9 mouse cellular contexts compared by ENCODE assay signal in genomic region chr2:164744987-164745386, GRCm38 (mm10). TPM values are rescaled to one million over a fixed set of nuclear protein-coding genes. Genes with fewer than 3 reads are reported as not detected.
A peak's percentile ranks its signal among the peaks of the same experiment; 100 is the strongest.
DNase-seq lines count a peak whose midpoint lies in the region; ATAC-seq lines count a peak whose summit lies in the region.
"Had no signal": no experiment of that assay in that cellular context is flagged by ENCODE, and none has a peak within 500 bp of the region (broad histone marks: within the 10 kb centered on the region; RNA-seq: fewer than 3 reads in every experiment).

No protein-coding gene starts in this region.

- no peak for DNase-seq in lung, postnatal 4 days
- no peak for DNase-seq in forebrain, embryonic 10.5 days (ENCODE audit: extremely low spot score, low spot score)
- no peak for DNase-seq in Muller cell, postnatal 12 days (ENCODE audit: inconsistent ontology term)
- DNase-seq in layer of hippocampus, postnatal 10 days (ENCODE audit: low spot score in 2 of 2) = no peak

- peak overlapping the region; percentile 88; the same call in 1 of the 2 replicates for H3K9ac ChIP-seq in lung, embryonic 15.5 days
- peak overlapping the region; percentile 91; the same call in 1 of the 2 replicates for H3K9ac ChIP-seq in limb, embryonic 12.5 days (replicated peaks)
- peak overlapping the region; percentile 98 for H3K9ac ChIP-seq in neural tube, embryonic 15.5 days (replicated peaks)

- H3K27ac ChIP-seq in lung, embryonic 15.5 days = no peak overlapping the region
- no peak overlapping the region for H3K27ac ChIP-seq in forebrain, embryonic 10.5 days
- no peak overlapping the region for H3K27ac ChIP-seq in limb, embryonic 12.5 days
- no peak overlapping the region for H3K27ac ChIP-seq in neural tube, embryonic 15.5 days (replicated peaks)

- WGBS in lung, embryonic 15.5 days = 65% methylated on average over 13 of the region's 13 CpGs
- 81% methylated on average over 13 of the region's 13 CpGs for WGBS in forebrain, embryonic 10.5 days
- WGBS in limb, embryonic 12.5 days = 68% methylated on average over 13 of the region's 13 CpGs
- WGBS in neural tube, embryonic 15.5 days = 73% methylated on average over 13 of the region's 13 CpGs

- H3K9me3 ChIP-seq in lung, embryonic 15.5 days = no peaks in the 10 kb centered on the region
- no peaks in the 10 kb centered on the region for H3K9me3 ChIP-seq in forebrain, embryonic 10.5 days
- no peaks in the 10 kb centered on the region for H3K9me3 ChIP-seq in limb, embryonic 12.5 days
- no peaks in the 10 kb centered on the region for H3K9me3 ChIP-seq in neural tube, embryonic 15.5 days (replicated peaks)

- H3K4me1 ChIP-seq in lung, embryonic 15.5 days = peaks cover 15% of the 10 kb centered on the region
- peaks cover 28% of the 10 kb centered on the region for H3K4me1 ChIP-seq in forebrain, embryonic 10.5 days
- H3K4me1 ChIP-seq in limb, embryonic 12.5 days (replicated peaks) = peaks cover 19% of the 10 kb centered on the region
- peaks cover 38% of the 10 kb centered on the region for H3K4me1 ChIP-seq in neural tube, embryonic 15.5 days

- H3K4me2 ChIP-seq in lung, embryonic 15.5 days = peak overlapping the region; percentile 82
- peak overlapping the region; percentile 90 for H3K4me2 ChIP-seq in limb, embryonic 12.5 days
- peak overlapping the region; percentile 74 for H3K4me2 ChIP-seq in neural tube, embryonic 15.5 days

- H3K36me3 ChIP-seq in lung, embryonic 15.5 days = peaks cover 20% of the 10 kb centered on the region
- peaks cover 28% of the 10 kb centered on the region for H3K36me3 ChIP-seq in forebrain, embryonic 10.5 days (replicated peaks)
- peaks cover 26% of the 10 kb centered on the region for H3K36me3 ChIP-seq in limb, embryonic 12.5 days
- H3K36me3 ChIP-seq in neural tube, embryonic 15.5 days = peaks cover 14% of the 10 kb centered on the region

- peak overlapping the region; percentile 77 for H3K4me3 ChIP-seq in lung, embryonic 15.5 days
- H3K4me3 ChIP-seq in forebrain, embryonic 10.5 days = peak overlapping the region; percentile 93
- peak overlapping the region; percentile 94 for H3K4me3 ChIP-seq in limb, embryonic 12.5 days (replicated peaks)
- H3K4me3 ChIP-seq in neural tube, embryonic 15.5 days (replicated peaks) = peak overlapping the region; percentile 96

- H3K27me3 ChIP-seq in lung, embryonic 15.5 days = no peaks in the 10 kb centered on the region
- H3K27me3 ChIP-seq in forebrain, embryonic 10.5 days (ENCODE audit: poor library complexity, severe bottlenecking) = no peaks in the 10 kb centered on the region
- no peaks in the 10 kb centered on the region for H3K27me3 ChIP-seq in limb, embryonic 12.5 days
- H3K27me3 ChIP-seq in neural tube, embryonic 15.5 days (replicated peaks) = no peaks in the 10 kb centered on the region

- no peak for ATAC-seq in lung, embryonic 15.5 days (ENCODE audit: borderline replicate concordance, extremely low read depth, low FRiP score, low TSS enrichment)
- ATAC-seq in limb, embryonic 12.5 days (ENCODE audit: insufficient number of reproducible peaks, insufficient read depth, low FRiP score, low TSS enrichment, low read depth) = no peak
- no peak for ATAC-seq in neural tube, embryonic 15.5 days (ENCODE audit: low FRiP score)
- no peak for ATAC-seq in activated CD4-positive, CD25-positive, alpha-beta regulatory T cell, adult 4 months

RNA-seq across cellular contexts. Expression of gene Wfdc3, which starts 0.7 kb away (rescaled TPM):
- 1.9 and 2.3 TPM in 2 replicates for polyA plus RNA-seq in lung, embryonic 15.5 days (2015; fragmentation: Nextera tagmentation; extraction: Ambion mirVana)
- polyA plus RNA-seq in forebrain, embryonic 10.5 days (2016; fragmentation: Nextera tagmentation; extraction: Ambion mirVana) = 0.61 and 1.0 TPM in 2 replicates
- polyA plus RNA-seq in limb, embryonic 12.5 days (2016; fragmentation: Nextera tagmentation; extraction: Ambion mirVana) = 0.61 and 0.91 TPM in 2 replicates
- 1.1 and 1.3 TPM in 2 replicates for polyA plus RNA-seq in neural tube, embryonic 15.5 days (2015; fragmentation: Nextera tagmentation; extraction: Ambion mirVana)
- 1 to 10 TPM in 1 of 2 experiments, under 1 TPM in 1; 0.87 to 1.4 TPM for total RNA-seq in layer of hippocampus, postnatal 10 days (2021)
- polyA plus RNA-seq in activated CD4-positive, CD25-positive, alpha-beta regulatory T cell, adult 4 months (2017; shearing (Covaris generic)) = not detected

RNA-seq across cellular contexts. Expression of gene Dnttip1, which starts 0.8 kb away (rescaled TPM):
- 70.5 and 71.3 TPM in 2 replicates for polyA plus RNA-seq in lung, embryonic 15.5 days (2015; fragmentation: Nextera tagmentation; extraction: Ambion mirVana)
- 80.6 and 81.1 TPM in 2 replicates for polyA plus RNA-seq in forebrain, embryonic 10.5 days (2016; fragmentation: Nextera tagmentation; extraction: Ambion mirVana)
- 95.9 and 105 TPM in 2 replicates for polyA plus RNA-seq in limb, embryonic 12.5 days (2016; fragmentation: Nextera tagmentation; extraction: Ambion mirVana)
- 51.0 and 56.4 TPM in 2 replicates for polyA plus RNA-seq in neural tube, embryonic 15.5 days (2015; fragmentation: Nextera tagmentation; extraction: Ambion mirVana)
- total RNA-seq in layer of hippocampus, postnatal 10 days (2021) = 10 to 100 TPM; 41.9 to 46.0 TPM
- 1 to 10 TPM; 6.0 to 6.5 TPM for polyA plus RNA-seq in activated CD4-positive, CD25-positive, alpha-beta regulatory T cell, adult 4 months (2017; shearing (Covaris generic))

RNA-seq across cellular contexts. Expression of gene Ube2c, which starts 24.7 kb away (rescaled TPM):
- 554 and 590 TPM in 2 replicates for polyA plus RNA-seq in lung, embryonic 15.5 days (2015; fragmentation: Nextera tagmentation; extraction: Ambion mirVana)
- polyA plus RNA-seq in forebrain, embryonic 10.5 days (2016; fragmentation: Nextera tagmentation; extraction: Ambion mirVana) = 638 and 648 TPM in 2 replicates
- polyA plus RNA-seq in limb, embryonic 12.5 days (2016; fragmentation: Nextera tagmentation; extraction: Ambion mirVana) = 558 and 599 TPM in 2 replicates
- 42.8 and 134 TPM in 2 replicates for polyA plus RNA-seq in neural tube, embryonic 15.5 days (2015; fragmentation: Nextera tagmentation; extraction: Ambion mirVana)
- 1 to 10 TPM; 6.9 to 8.3 TPM for total RNA-seq in layer of hippocampus, postnatal 10 days (2021)
- polyA plus RNA-seq in activated CD4-positive, CD25-positive, alpha-beta regulatory T cell, adult 4 months (2017; shearing (Covaris generic)) = 10 to 100 TPM; 46.3 to 68.1 TPM

RNA-seq across cellular contexts. Expression of gene Spint5, which starts 29.9 kb away (rescaled TPM):
- not detected in 2 replicates for polyA plus RNA-seq in lung, embryonic 15.5 days (2015; fragmentation: Nextera tagmentation; extraction: Ambion mirVana)
- not detected in 2 replicates for polyA plus RNA-seq in forebrain, embryonic 10.5 days (2016; fragmentation: Nextera tagmentation; extraction: Ambion mirVana)
- polyA plus RNA-seq in limb, embryonic 12.5 days (2016; fragmentation: Nextera tagmentation; extraction: Ambion mirVana) = not detected in 2 replicates
- not detected in 2 replicates for polyA plus RNA-seq in neural tube, embryonic 15.5 days (2015; fragmentation: Nextera tagmentation; extraction: Ambion mirVana)
- not detected for total RNA-seq in layer of hippocampus, postnatal 10 days (2021)
- not detected for polyA plus RNA-seq in activated CD4-positive, CD25-positive, alpha-beta regulatory T cell, adult 4 months (2017; shearing (Covaris generic))
- total RNA-seq: liver, adult 2 months had no signal
- polyA plus RNA-seq: liver, adult 2 months had no signal

RNA-seq across cellular contexts. Expression of gene Tnnc2, which starts 34.8 kb away (rescaled TPM):
- polyA plus RNA-seq in lung, embryonic 15.5 days (2015; fragmentation: Nextera tagmentation; extraction: Ambion mirVana) = 2.0 and 9.7 TPM in 2 replicates
- not detected in 2 replicates for polyA plus RNA-seq in forebrain, embryonic 10.5 days (2016; fragmentation: Nextera tagmentation; extraction: Ambion mirVana)
- 73.9 and 74.6 TPM in 2 replicates for polyA plus RNA-seq in limb, embryonic 12.5 days (2016; fragmentation: Nextera tagmentation; extraction: Ambion mirVana)
- 27.5 and 55.6 TPM in 2 replicates for polyA plus RNA-seq in neural tube, embryonic 15.5 days (2015; fragmentation: Nextera tagmentation; extraction: Ambion mirVana)
- total RNA-seq in layer of hippocampus, postnatal 10 days (2021) = not detected
- polyA plus RNA-seq in activated CD4-positive, CD25-positive, alpha-beta regulatory T cell, adult 4 months (2017; shearing (Covaris generic)) = not detected
- polyA plus RNA-seq: liver, adult 2 months had no signal
